Mouse (Mus musculus) G1E (cell line): Measurements from ENCODE around the gene Aldh1l2. TPM values are rescaled to one million over a fixed set of nuclear protein-coding genes. Genes with fewer than 3 reads are reported as not detected.

Experiments used
- ATAC-seq: 2 replicates; pipeline ENCODE4 v1.8.0; 2016; ENCODE audit warnings: mild to moderate bottlenecking; ENCODE audit not compliant: insufficient number of reproducible peaks, poor library complexity, low FRiP score, severe bottlenecking; ENCODE audit errors: extremely low read depth
- DNase-seq: peaks from one replicate; pipeline ENCODE4 v3.0.0; 2012; ENCODE audit warnings: low spot score
- H3K27me3 ChIP-seq: 2 replicates; pipeline ENCODE4 v1.6.1; 2012; ENCODE audit warnings: mild to moderate bottlenecking, low read length, inconsistent platforms; ENCODE audit not compliant: insufficient read depth
- H3K36me3 ChIP-seq: replicated peaks from 2 replicates; pipeline ENCODE3; 2012; ENCODE audit warnings: mild to moderate bottlenecking, inconsistent platforms
- H3K4me1 ChIP-seq: 2 replicates; pipeline ENCODE4 v1.6.1; 2012; ENCODE audit warnings: low read depth, low read length, inconsistent platforms, mixed read lengths; ENCODE audit not compliant: insufficient read depth
- H3K4me3 ChIP-seq: 2 replicates; pipeline ENCODE4 v1.5.1; 2012; ENCODE audit warnings: low read depth, mild to moderate bottlenecking, inconsistent platforms, low read length, moderate library complexity, mixed read lengths
- H3K9me3 ChIP-seq: replicated peaks from 2 replicates; pipeline ENCODE4 v1.6.1; 2012; ENCODE audit warnings: inconsistent platforms
- CTCF ChIP-seq: IDR thresholded peaks from 2 replicates; pipeline ENCODE4 v1.5.1; 2012; ENCODE audit warnings: low read depth, low read length, inconsistent platforms, mixed read lengths
- GATA1 ChIP-seq: IDR thresholded peaks from 2 replicates; pipeline ENCODE4 v1.6.1; 2012; ENCODE audit warnings: borderline replicate concordance, low read length, inconsistent platforms, mixed read lengths
- GATA2 ChIP-seq: IDR thresholded peaks from 2 replicates; pipeline ENCODE4 v1.6.1; 2012; ENCODE audit warnings: low read depth, low read length, inconsistent platforms, borderline replicate concordance
- POLR2AphosphoS5 ChIP-seq: IDR thresholded peaks from 2 replicates; pipeline ENCODE4 v1.6.1; 2012; ENCODE audit warnings: low read depth, low read length, inconsistent platforms; ENCODE audit not compliant: insufficient replicate concordance
- TAL1 ChIP-seq: conservative IDR thresholded peaks from 2 replicates; pipeline ENCODE4 v1.6.1; 2012; ENCODE audit warnings: low read depth, low read length, inconsistent platforms, mixed read lengths
- polyA plus RNA-seq: library from polyadenylated mRNA; stranded (reverse); fragments of >175 nt; gene quantifications from 2 replicates; pipeline ENCODE4 v1.2.3, GENCODE M21; 2012
- total RNA-seq, 2 experiments: library from RNA; stranded (forward) in 1 of 2; stranded (reverse) in 1 of 2; fragments of 200-1000 nt in 1 of 2; fragments of >200 nt in 1 of 2; fragmentation: Nextera tagmentation in 1 of 2; gene quantifications; 2 replicates each; pipeline ENCODE4 v1.2.3; 2014 to 2017

The Aldh1l2 gene
- total and polyA plus RNA-seq, 3 experiments = 0.27 TPM; not detected in 2

- Histone ChIP-seq H3K27me3 (peaks cover 8% of the 10 kb centered on the region; the same call in 1 of the 2 replicates), H3K36me3 (no peaks in the 10 kb centered on the region), H3K4me3 (no peak overlapping the region), H3K4me1 (peaks cover 2% of the 10 kb centered on the region; the same call in 1 of the 2 replicates), H3K9me3 (no peaks in the 10 kb centered on the region)
- no peak for DNase-seq
- ATAC-seq = no peak
- TF ChIP-seq CTCF (peak; percentile 25; the same call in 1 of the 2 replicates), TAL1 (no peak), GATA2 (no peak)
Observed at GRCm38 (mm10) chr10:83520990-83521389, 12.9 kb downstream of the Aldh1l2 start.

- Histone ChIP-seq H3K4me3 (no peak overlapping the region), H3K36me3 (no peaks in the 10 kb centered on the region), H3K27me3 (no peaks in the 10 kb centered on the region; the same call in 1 of the 2 replicates), H3K4me1 (no peaks in the 10 kb centered on the region), H3K9me3 (no peaks in the 10 kb centered on the region; the same call in 1 of the 2 replicates)
- ATAC-seq = no peak
- DNase-seq = no peak
- no peak for TF ChIP-seq GATA2
- TF ChIP-seq CTCF = no peak
- no peak for TF ChIP-seq TAL1
- no peak for TF ChIP-seq GATA1
- no peak for TF ChIP-seq POLR2AphosphoS5
Observed at GRCm38 (mm10) chr10:83513736-83514135, 20.2 kb downstream of the Aldh1l2 start.

DNA sequence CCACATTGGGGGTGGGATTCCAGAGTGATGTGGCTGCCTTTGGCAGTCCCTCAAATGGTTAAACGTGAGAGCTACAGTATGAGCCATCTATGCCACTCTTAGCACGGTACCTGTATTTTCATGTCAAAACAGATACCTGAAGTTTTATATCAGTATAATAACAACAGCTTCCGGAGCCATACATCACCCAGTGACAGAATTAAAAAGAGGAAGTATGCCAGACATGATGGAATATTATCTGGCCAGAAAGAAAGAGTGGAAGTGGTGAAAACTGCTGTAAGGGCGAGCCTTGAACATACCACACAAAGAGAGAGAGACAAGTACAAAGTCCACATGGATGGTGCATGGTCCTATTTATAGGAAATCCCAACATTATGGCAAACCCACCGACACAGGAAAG, 22.6 kb downstream of the Aldh1l2 start:
- Histone ChIP-seq H3K4me1 (no peaks in the 10 kb centered on the region), H3K9me3 (no peaks in the 10 kb centered on the region; the same call in 1 of the 2 replicates), H3K27me3 (no peaks in the 10 kb centered on the region; the same call in 1 of the 2 replicates), H3K36me3 (no peaks in the 10 kb centered on the region), H3K4me3 (no peak overlapping the region)
- TF ChIP-seq TAL1 = no peak
- TF ChIP-seq POLR2AphosphoS5 = no peak
- TF ChIP-seq CTCF = no peak
- TF ChIP-seq GATA2 = no peak
- no peak for TF ChIP-seq GATA1
- no peak for DNase-seq
- no peak for ATAC-seq

DNA sequence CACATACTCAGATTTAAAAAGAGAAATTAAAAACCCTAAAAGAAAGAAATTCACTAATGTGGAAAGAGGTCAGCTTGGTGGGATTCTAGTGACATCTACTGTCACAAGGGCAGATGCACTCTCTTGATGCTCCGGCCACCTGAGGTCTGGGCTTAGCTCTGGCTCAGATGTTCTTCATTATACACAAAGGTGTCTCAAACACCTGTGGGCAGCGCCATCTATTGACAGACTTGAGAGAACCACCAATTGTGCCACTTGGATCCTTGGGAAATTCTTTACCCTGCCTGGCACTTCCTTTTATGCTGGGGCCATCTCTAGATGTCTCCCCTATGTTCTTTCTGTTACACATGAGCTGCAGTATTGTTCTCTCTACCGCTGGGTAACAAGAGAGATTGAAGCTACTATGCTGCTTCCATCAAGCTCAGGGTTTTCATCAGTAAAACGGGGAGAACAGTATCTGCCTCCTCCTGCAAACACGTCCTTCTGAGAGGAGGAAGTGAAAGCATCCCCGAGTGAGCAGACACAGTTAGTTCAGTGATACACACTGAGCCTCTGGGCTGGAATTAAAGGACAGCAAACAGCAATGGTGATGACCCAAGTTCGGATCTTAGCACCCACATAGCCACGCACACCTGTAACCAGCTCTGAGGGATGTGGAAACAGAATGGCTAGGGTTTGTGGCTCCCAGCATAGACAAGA, 24.8 kb downstream of the Aldh1l2 start:
- H3K4me3 ChIP-seq = no peak overlapping the region
- peak; percentile 15 for DNase-seq
- ATAC-seq = no peak
- H3K27me3 ChIP-seq = no peaks in the 10 kb centered on the region; the same call in 1 of the 2 replicates
- H3K9me3 ChIP-seq = no peaks in the 10 kb centered on the region; the same call in 1 of the 2 replicates
- TF ChIP-seq GATA1 (no peak), GATA2 (no peak), TAL1 (no peak), CTCF (no peak; the same call in 1 of the 2 replicates), POLR2AphosphoS5 (no peak)
- no peaks in the 10 kb centered on the region for H3K36me3 ChIP-seq
- H3K4me1 ChIP-seq = no peaks in the 10 kb centered on the region

DNA sequence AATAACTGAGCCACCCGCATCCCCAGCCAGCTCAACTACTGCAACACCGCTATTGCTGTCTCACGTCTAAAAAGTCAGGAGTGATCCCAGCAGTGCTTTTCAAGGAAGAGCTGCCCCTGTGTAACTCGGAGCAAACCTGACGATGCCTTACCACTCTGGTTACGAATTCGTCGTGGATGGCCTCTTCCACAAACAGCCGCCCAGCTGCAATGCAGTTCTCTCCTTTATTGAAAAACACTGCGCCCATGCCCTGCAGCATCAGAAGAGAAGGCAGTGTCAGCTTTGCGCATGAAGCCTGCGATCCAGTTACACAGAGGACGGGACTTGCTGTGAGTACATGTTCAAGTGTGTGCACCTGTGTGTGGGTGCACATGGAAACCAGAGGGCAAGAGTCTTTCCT, 36.6 kb downstream of the Aldh1l2 start:
- no peak overlapping the region for H3K4me3 ChIP-seq
- ATAC-seq (no peak), DNase-seq (no peak)
- no peaks in the 10 kb centered on the region for H3K4me1 ChIP-seq
- H3K36me3 ChIP-seq = peaks cover 2% of the 10 kb centered on the region
- no peak for TF ChIP-seq CTCF
- no peak for TF ChIP-seq POLR2AphosphoS5
- no peak for TF ChIP-seq GATA2
- no peak for TF ChIP-seq TAL1
- TF ChIP-seq GATA1 = no peak
- H3K27me3 ChIP-seq = no peaks in the 10 kb centered on the region
- H3K9me3 ChIP-seq = no peaks in the 10 kb centered on the region

DNA sequence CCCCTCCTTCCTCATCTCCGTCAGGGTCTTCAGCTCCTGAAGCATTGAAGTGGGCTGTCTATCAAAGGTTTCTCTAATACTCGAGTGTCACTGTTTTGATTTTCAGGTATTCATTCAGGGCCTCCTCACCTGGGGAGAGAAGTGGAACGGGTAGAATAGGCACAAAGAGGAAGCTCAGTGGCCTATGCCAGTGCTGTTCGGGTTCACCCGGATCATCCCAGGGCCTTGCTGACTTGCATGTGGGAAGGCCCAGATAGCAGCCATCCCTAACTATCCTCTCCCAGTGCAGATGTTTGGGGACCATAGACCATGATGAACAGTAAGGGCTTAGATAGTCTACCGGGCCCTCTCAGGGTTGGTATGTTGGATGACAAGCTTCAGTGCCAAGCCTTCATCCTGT, 43.4 kb downstream of the Aldh1l2 start:
- Histone ChIP-seq H3K4me1 (no peaks in the 10 kb centered on the region), H3K36me3 (peaks cover 5% of the 10 kb centered on the region), H3K4me3 (no peak overlapping the region), H3K9me3 (no peaks in the 10 kb centered on the region), H3K27me3 (no peaks in the 10 kb centered on the region)
- no peak for TF ChIP-seq POLR2AphosphoS5
- no peak for TF ChIP-seq GATA2
- no peak for TF ChIP-seq GATA1
- TF ChIP-seq CTCF = no peak
- no peak for TF ChIP-seq TAL1
- DNase-seq (no peak), ATAC-seq (no peak)
